Comparison of ENCODE assay signal across 22 mouse cellular contexts in the genomic region with DNA sequence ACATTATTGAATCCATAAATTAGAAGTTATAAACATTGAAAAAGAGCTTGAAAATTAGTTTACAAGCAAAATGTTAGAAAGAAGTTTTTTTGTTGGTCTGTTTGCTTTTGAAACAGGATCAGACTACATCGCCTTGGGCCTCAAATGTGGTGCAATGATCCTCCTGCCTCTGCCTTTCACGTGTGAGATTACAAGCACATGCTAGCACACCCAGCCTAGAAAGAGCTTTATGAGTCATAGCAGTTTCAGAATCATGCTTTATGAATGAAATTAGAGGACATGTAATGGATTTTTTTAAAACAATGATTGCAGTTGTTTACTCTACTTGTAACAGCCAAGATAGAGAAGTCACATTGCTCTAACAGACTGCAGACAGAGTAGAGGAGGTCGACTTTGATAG. TPM values are rescaled to one million over a fixed set of nuclear protein-coding genes. Genes with fewer than 3 reads are reported as not detected.
A peak's percentile ranks its signal among the peaks of the same experiment; 100 is the strongest.
DNase-seq lines count a peak whose midpoint lies in the region; ATAC-seq and TF ChIP-seq lines count a peak whose summit lies in the region.
"Had no signal": no experiment of that assay in that cellular context is flagged by ENCODE, and none has a peak within 500 bp of the region (broad histone marks: within the 10 kb centered on the region; RNA-seq: fewer than 3 reads in every experiment).

No protein-coding gene starts in this region.

- ATAC-seq in stomach, postnatal 0 days (ENCODE audit: low FRiP score, low TSS enrichment) = peak; percentile 65; the same call in 1 of the 2 replicates
- ATAC-seq in erythroid progenitor cell, adult 5-6 weeks (replicated peaks; ENCODE audit: low FRiP score, poor library complexity, severe bottlenecking) = no peak
- ATAC-seq: activated CD4-positive, CD25-positive, alpha-beta regulatory T cell, adult 4 months; forebrain, embryonic 14.5 days; forebrain, embryonic 16.5 days; Patski had no signal

- in situ Hi-C loops in CH12.LX (cut with MboI; ENCODE audit: low pct_ligation_motif_present, low pct_unique_long_range_greater_than_20kb, low sequenced_read_pairs) = no loop called here

- H3K4me1 ChIP-seq in CH12.LX (ENCODE audit: control insufficient read depth in 1 of 2, insufficient read depth in 2 of 2) = no peaks in the 10 kb centered on the region
- no peaks in the 10 kb centered on the region for H3K4me1 ChIP-seq in stomach, postnatal 0 days (replicated peaks; ENCODE audit: control insufficient read depth, insufficient read depth)
- H3K4me1 ChIP-seq: embryonic facial prominence, embryonic 10.5 days; embryonic facial prominence, embryonic 12.5 days; forebrain, embryonic 10.5 days; forebrain, embryonic 12.5 days had no signal

- TF ChIP-seq POLR2A in CH12.LX (IDR thresholded peaks at IDR 0.05; ENCODE audit: low read depth, low read length) = no peak

- dilution Hi-C loops in CH12.LX (cut with MboI; ENCODE audit: extremely low pct_ligation_motif_present, extremely low pct_unique_long_range_greater_than_20kb, low sequenced_read_pairs) = no loop called here

- no peaks in the 10 kb centered on the region for H3K27me3 ChIP-seq in CH12.LX (replicated peaks)
- no peaks in the 10 kb centered on the region for H3K27me3 ChIP-seq in stomach, postnatal 0 days (ENCODE audit: control insufficient read depth, insufficient read depth, low read length)
- H3K27me3 ChIP-seq: embryonic facial prominence, embryonic 12.5 days; forebrain, embryonic 12.5 days; Patski had no signal

- intact Hi-C loops in heart, postnatal 14 days (cut with DNase I) = no loop called here

- peak; percentile 11 for DNase-seq in heart, adult 11 months
- no peak for DNase-seq in heart, postnatal 14 days
- DNase-seq in CH12.LX (ENCODE audit: extremely low read depth) = no peak
- DNase-seq in stomach, postnatal 0 days (ENCODE audit: low spot score) = no peak
- DNase-seq: adrenal gland, adult 8-10 months; adrenal gland, postnatal 14 days; adrenal gland, postnatal 36 days; cerebellum, adult 11-12 months; cerebellum, adult 2 months; cerebellum, adult 9-10 months; cerebellum, postnatal 10 days; cerebellum, postnatal 25 days had no signal

- H3K9ac ChIP-seq in CH12.LX (ENCODE audit: insufficient read depth, low read depth) = no peak overlapping the region
- no peak overlapping the region for H3K9ac ChIP-seq in stomach, postnatal 0 days (ENCODE audit: low read length)
- H3K9ac ChIP-seq: embryonic facial prominence, embryonic 12.5 days; forebrain, embryonic 12.5 days had no signal

- no peak overlapping the region for H3K4me3 ChIP-seq in CH12.LX (replicated peaks in 1 of 3; ENCODE audit: low read depth in 2 of 3, low read length in 2 of 3, poor library complexity in 1 of 3)
- no peak overlapping the region for H3K4me3 ChIP-seq in stomach, postnatal 0 days (ENCODE audit: low read depth, low read length)
- H3K4me3 ChIP-seq: embryonic facial prominence, embryonic 10.5 days; embryonic facial prominence, embryonic 12.5 days; forebrain, embryonic 10.5 days; forebrain, embryonic 12.5 days had no signal

- no peak for TF ChIP-seq CTCF in CH12.LX (conservative IDR thresholded peaks at IDR 0.05 in 1 of 2, IDR thresholded peaks at IDR 0.05 in 1 of 2; ENCODE audit: low read depth in 2 of 2, low read length in 2 of 2)
- TF ChIP-seq CTCF in stomach, postnatal 0 days (IDR thresholded peaks at IDR 0.05; ENCODE audit: low read depth) = no peak

- H3K36me3 ChIP-seq in CH12.LX (replicated peaks in 1 of 2; ENCODE audit: control insufficient read depth in 1 of 2, insufficient read depth in 1 of 2, low read length in 1 of 2) = peaks cover 24 to 57% of the 10 kb centered on the region in 2 experiments
- H3K36me3 ChIP-seq in stomach, postnatal 0 days (ENCODE audit: control insufficient read depth, insufficient read depth, low read length) = peaks cover 10% of the 10 kb centered on the region; the same call in 1 of the 2 replicates

- H3K79me2 ChIP-seq in CH12.LX (replicated peaks; ENCODE audit: control insufficient read depth, extremely low read depth, insufficient read depth, poor library complexity, severe bottlenecking) = no peaks in the 10 kb centered on the region

- H3K9me3 ChIP-seq in CH12.LX (replicated peaks; ENCODE audit: low read length) = no peaks in the 10 kb centered on the region
- no peaks in the 10 kb centered on the region for H3K9me3 ChIP-seq in stomach, postnatal 0 days (ENCODE audit: control insufficient read depth, low read length)
- H3K9me3 ChIP-seq: embryonic facial prominence, embryonic 10.5 days; embryonic facial prominence, embryonic 12.5 days; forebrain, embryonic 10.5 days; forebrain, embryonic 12.5 days; G1E had no signal

- no peak for TF ChIP-seq EP300 in CH12.LX (IDR thresholded peaks at IDR 0.05; ENCODE audit: low read length)
- no peak for TF ChIP-seq EP300 in stomach, postnatal 0 days (optimal IDR thresholded peaks at IDR 0.05)

- H3K27ac ChIP-seq in CH12.LX (ENCODE audit: insufficient read depth, low read depth) = no peak overlapping the region
- no peak overlapping the region for H3K27ac ChIP-seq in stomach, postnatal 0 days (replicated peaks)
- H3K27ac ChIP-seq: embryonic facial prominence, embryonic 10.5 days; embryonic facial prominence, embryonic 12.5 days; forebrain, embryonic 10.5 days; forebrain, embryonic 12.5 days had no signal

- TF ChIP-seq RAD21 in CH12.LX (IDR thresholded peaks at IDR 0.05; ENCODE audit: low read depth, low read length) = no peak

- H3K4me2 ChIP-seq in CH12.LX (ENCODE audit: insufficient read depth, low read depth, poor library complexity, severe bottlenecking) = no peak overlapping the region
- H3K4me2 ChIP-seq in stomach, postnatal 0 days (replicated peaks; ENCODE audit: low read depth) = no peak overlapping the region
- H3K4me2 ChIP-seq: embryonic facial prominence, embryonic 12.5 days; forebrain, embryonic 12.5 days had no signal

- WGBS in stomach, postnatal 0 days = 56% methylated on average over 3 of the region's 3 CpGs

TF ChIP-seq in CH12.LX, 34 proteins besides CTCF, POLR2A, EP300 and RAD21:
- TF ChIP-seq E2F4 (IDR thresholded peaks at IDR 0.05; ENCODE audit: insufficient replicate concordance, low read depth, low read length) (no peak), BHLHE40 (IDR thresholded peaks at IDR 0.05; ENCODE audit: low read depth, low read length) (peak; percentile 81)

RNA-seq across cellular contexts. Expression of a gene that starts 24.8 kb away (rescaled TPM):
- total RNA-seq in heart, postnatal 14 days (2021) = 10 to 100 TPM; 20.8 to 22.2 TPM
- 14.0 and 19.3 TPM in 2 replicates for total RNA-seq in CH12.LX (2012; rRNA removed)
- 15.3 and 15.8 TPM in 2 replicates for total RNA-seq in CH12.LX (2014; rRNA removed)
- polyA plus RNA-seq in CH12.LX (2012; ENCODE audit: insufficient read length, low read depth) = 8.3 and 11.7 TPM in 2 replicates
- 38.9 and 40.3 TPM in 2 replicates for polyA plus RNA-seq in stomach, postnatal 0 days (2015; fragmentation: Nextera tagmentation; extraction: Ambion mirVana)
- total RNA-seq in erythroid progenitor cell, adult 5-6 weeks (2015; ENCODE audit: low replicate concordance) = 1.1 and 2.5 TPM in 2 replicates
- total RNA-seq in erythroid progenitor cell, adult 5-6 weeks (2017; ENCODE audit: low replicate concordance) = 1.7 TPM in 1 of 2 replicates, not detected in the other

RNA-seq across cellular contexts. Expression of a gene that starts 29.2 kb away (rescaled TPM):
- total RNA-seq in heart, postnatal 14 days (2021) = 10 to 100 TPM; 10.7 to 11.3 TPM
- total RNA-seq in CH12.LX (2012; rRNA removed) (19.5 and 20.7 TPM in 2 replicates), CH12.LX (2014; rRNA removed) (29.3 and 29.4 TPM in 2 replicates)
- polyA plus RNA-seq in CH12.LX (2012; ENCODE audit: insufficient read length, low read depth) = 18.6 and 21.0 TPM in 2 replicates
- polyA plus RNA-seq in stomach, postnatal 0 days (2015; fragmentation: Nextera tagmentation; extraction: Ambion mirVana) = 19.6 and 21.5 TPM in 2 replicates
- total RNA-seq in erythroid progenitor cell, adult 5-6 weeks (2015; ENCODE audit: low replicate concordance) = 7.1 and 10.8 TPM in 2 replicates
- 1.5 and 2.4 TPM in 2 replicates for total RNA-seq in erythroid progenitor cell, adult 5-6 weeks (2017; ENCODE audit: low replicate concordance)

Comparison
In these comparisons a context has a peak if more than half of its experiments do, and no peak if none do; other contexts are left out.
1. RNA of a gene that starts 24.8 kb away (total RNA-seq): 20.8 to 22.2 TPM in heart, postnatal 14 days and 14.0 to 19.3 TPM in CH12.LX; 1.1 to 2.5 TPM in erythroid progenitor cell, adult 5-6 weeks; every median in the first group is over 4 times any median in the second.